Mouse (Mus musculus): ENCODE data around the gene Cep95. TPM values are rescaled to one million over a fixed set of nuclear protein-coding genes. Genes with fewer than 3 reads are reported as not detected.

Cep95 gene
- 40.1 TPM for polyA plus RNA-seq (2014; fragmentation: Illumina TruSeq; extraction: RNeasy Lipid Tissue Mini Kit (QIAGEN cat#74804); ENCODE audit: low read depth, low replicate concordance)

DNA sequence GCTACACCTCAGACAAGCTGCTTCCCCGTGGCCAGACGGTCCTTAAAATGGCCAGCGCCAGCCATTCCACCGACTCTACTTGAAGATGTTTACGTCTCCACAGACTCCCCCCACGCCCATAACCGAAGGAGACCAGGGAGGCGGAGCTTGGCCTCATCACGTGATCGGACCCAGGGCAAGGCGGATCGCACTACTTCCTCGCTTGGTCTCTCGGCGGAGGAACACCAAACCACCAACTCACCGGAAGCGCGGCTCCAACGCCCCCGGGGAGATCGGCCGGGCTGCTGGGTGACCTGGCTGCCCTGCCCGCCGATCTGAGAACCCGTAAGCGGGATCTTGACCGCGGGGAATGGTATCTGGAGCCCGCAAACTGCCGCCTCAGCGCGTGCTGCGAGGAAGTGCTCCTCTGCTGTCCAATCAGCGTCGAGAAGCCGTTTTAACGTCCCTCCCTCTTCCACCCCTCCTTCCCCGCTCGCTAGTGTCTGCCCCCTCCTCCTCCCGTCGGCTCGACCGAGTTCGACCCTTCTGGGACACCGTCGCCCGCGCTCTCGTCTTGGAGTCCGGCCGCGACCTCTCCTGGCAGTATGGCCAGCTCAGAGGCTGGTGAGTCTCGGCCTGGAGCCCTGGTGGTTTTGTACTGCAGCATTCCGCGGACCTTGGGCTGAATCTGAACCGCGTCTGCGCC is at the start of gene Cep95, which contains the start of gene Ddx5:
Gene Cep95, plus strand, starts transcription at position 478 of the 685 bp plus-strand sequence.
Gene Ddx5, minus strand, starts transcription at position 411 of the 685 bp plus-strand sequence.

DNA sequence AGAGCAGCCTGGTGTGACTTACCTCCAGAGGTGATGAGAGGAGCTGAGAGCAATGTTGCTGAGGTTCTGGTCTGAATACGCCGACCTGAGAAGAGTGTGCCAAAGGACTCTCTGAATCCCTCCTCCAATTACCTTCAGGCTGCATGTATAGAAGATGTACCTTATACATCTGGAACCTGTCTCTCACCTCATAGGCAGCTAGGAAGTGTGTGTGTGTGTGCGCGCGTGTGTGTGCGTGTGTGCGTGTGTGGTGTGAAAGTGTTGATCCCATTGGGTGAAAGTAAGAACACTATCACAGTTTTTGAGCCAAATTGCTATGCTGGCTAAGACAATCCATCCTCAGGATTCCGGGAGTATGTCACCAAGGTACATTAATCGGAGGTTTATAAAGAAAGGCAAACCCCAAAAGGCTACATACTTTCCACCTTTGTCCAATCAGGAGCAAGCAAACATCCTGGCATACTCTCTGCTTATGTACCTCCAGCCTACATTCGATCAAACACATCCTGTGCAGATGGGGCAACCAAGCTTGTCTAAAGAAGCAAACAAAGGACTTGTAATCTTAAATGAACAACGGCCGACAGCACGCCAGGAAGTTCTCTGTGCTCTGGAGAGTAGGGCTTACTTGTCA is 38.8 kb upstream of the Cep95 start, which contains the start of gene Pecam1:
Gene Pecam1, minus strand, starts transcription at position 508 of the 631 bp plus-strand sequence.

DNA sequence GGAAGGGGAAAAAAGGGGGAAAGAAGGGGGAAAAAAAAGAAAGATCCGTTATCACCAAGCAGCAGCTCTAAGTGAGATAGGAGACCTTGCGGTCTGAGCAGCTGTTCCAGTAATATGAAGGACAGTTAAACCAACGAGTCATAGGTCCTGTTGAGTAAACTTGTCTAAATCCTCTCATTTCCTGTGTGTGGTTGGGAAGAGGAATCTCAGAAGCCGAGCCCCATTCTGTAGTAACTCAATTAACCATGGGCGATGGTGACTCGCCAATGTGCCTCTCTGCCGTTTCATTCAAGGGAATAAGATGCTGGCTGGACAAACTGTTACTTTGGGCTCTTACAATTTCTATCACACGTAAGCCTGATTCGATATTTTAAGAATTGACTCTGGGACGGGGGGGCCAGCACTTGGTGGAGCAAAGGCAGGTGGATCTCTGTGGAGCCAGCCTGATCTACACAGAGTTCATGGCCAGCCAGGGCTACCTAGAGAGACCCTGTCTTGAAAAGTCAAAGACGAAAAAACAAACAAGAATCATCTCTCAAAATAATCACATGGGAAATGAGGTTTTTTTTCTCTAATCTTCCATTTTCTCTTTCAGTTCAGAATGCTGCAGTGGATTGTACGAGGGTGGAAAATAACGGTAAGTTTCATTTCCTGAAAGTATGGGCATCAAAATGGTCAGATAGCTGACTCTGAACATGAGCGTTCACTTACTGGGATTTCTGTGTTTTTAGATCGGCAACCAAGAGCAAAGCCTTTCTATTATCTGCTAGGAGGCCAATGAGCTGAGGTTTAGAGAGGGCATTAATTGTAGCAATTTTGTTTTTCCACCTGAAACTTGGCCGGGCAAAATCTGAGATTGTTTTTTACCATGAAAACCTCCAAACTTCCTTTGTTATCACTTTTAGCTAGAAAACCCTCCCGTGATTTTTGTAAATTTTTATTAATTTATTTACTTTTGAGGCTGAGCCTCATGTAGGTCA is 37.7 kb upstream of the Cep95 start, which contains the start of gene Milr1:
Gene Milr1, plus strand, starts transcription at position 188 of the 980 bp plus-strand sequence.

DNA sequence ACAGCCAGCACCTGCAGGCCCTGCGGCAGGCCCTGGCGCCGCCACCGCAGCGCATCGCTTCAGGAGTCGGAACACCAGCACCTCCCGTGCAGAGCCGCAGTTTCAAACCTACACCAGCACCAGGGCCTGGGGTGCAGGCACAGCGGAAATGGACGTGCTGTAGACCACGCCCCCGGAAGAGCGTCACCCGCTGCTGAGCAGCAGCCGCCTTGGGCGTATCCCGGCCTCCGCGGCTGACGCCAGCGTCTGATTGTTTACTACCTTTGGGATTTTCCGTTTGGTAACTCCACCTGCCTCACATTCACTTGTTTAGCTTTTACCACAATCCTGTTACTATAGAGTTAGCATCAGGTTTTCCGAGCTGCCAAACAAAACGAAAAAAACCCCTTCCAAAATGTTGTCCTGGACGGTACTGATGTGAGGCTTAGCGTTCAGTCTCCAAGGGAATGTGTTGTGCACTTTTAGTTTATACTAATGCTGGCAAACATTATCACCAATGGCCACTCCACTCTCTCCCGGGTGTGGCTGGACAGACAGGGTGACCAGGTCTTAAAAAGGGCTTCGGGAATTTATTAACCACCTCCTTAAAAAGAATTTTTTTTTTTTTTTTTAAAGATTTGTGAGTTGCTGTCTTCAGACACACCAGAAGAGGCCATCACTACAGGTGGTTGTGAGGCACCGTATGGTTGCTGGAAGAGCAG is 9.5 kb upstream of the Cep95 start, which contains the start of gene Polg2:
Gene Polg2, minus strand, starts transcription at position 150 of the 701 bp plus-strand sequence.

Other genes starting within 250 kb of the Cep95 start
- gene Tex2, start 175.8 kb upstream of the Cep95 start, polyA plus RNA-seq (2014; fragmentation: Illumina TruSeq; extraction: RNeasy Lipid Tissue Mini Kit (QIAGEN cat#74804); ENCODE audit: low read depth, low replicate concordance) = 19.0 TPM
- gene Pecam1, start 38.6 kb upstream of the Cep95 start, polyA plus RNA-seq (2014; fragmentation: Illumina TruSeq; extraction: RNeasy Lipid Tissue Mini Kit (QIAGEN cat#74804); ENCODE audit: low read depth, low replicate concordance) = 13.6 TPM
- gene Milr1, start 38.0 kb upstream of the Cep95 start, polyA plus RNA-seq (2014; fragmentation: Illumina TruSeq; extraction: RNeasy Lipid Tissue Mini Kit (QIAGEN cat#74804); ENCODE audit: low read depth, low replicate concordance) = 4.3 TPM
- gene Polg2, start 9.7 kb upstream of the Cep95 start, polyA plus RNA-seq (2014; fragmentation: Illumina TruSeq; extraction: RNeasy Lipid Tissue Mini Kit (QIAGEN cat#74804); ENCODE audit: low read depth, low replicate concordance) = 20.0 TPM
- gene Ddx5, start 67 bp upstream of the Cep95 start, polyA plus RNA-seq (2014; fragmentation: Illumina TruSeq; extraction: RNeasy Lipid Tissue Mini Kit (QIAGEN cat#74804); ENCODE audit: low read depth, low replicate concordance) = 2,095 TPM
- gene Smurf2, start 131.5 kb downstream of the Cep95 start, polyA plus RNA-seq (2014; fragmentation: Illumina TruSeq; extraction: RNeasy Lipid Tissue Mini Kit (QIAGEN cat#74804); ENCODE audit: low read depth, low replicate concordance) = 109 TPM
- 179 TPM for gene Kpna2, start 210.3 kb downstream of the Cep95 start, polyA plus RNA-seq (2014; fragmentation: Illumina TruSeq; extraction: RNeasy Lipid Tissue Mini Kit (QIAGEN cat#74804); ENCODE audit: low read depth, low replicate concordance)
- 7.7 TPM for gene 1810010H24Rik, start 236.4 kb downstream of the Cep95 start, polyA plus RNA-seq (2014; fragmentation: Illumina TruSeq; extraction: RNeasy Lipid Tissue Mini Kit (QIAGEN cat#74804); ENCODE audit: low read depth, low replicate concordance)